Mouse (Mus musculus) embryonic fibroblast, embryonic 13.5 days (primary cell): ENCODE measurements at regions not wholly inside any gene's neighbourhood (a gene's known extent, or its start where the extent isn't known, plus 50 kb on each side); places are given as distances from the start of the nearest gene placed in this dataset.

ENCODE experiments used
- CTCF ChIP-seq: IDR thresholded peaks from 2 replicates; pipeline ENCODE4 v1.5.1; 2011; ENCODE audit warnings: mild to moderate bottlenecking, control low read depth, low read length, moderate library complexity, borderline replicate concordance; ENCODE audit not compliant: insufficient read depth
- POLR2A ChIP-seq: IDR thresholded peaks from 2 replicates; pipeline ENCODE4 v1.6.1; 2011; ENCODE audit warnings: low read depth, mild to moderate bottlenecking, control low read depth, low read length, moderate library complexity

DNA sequence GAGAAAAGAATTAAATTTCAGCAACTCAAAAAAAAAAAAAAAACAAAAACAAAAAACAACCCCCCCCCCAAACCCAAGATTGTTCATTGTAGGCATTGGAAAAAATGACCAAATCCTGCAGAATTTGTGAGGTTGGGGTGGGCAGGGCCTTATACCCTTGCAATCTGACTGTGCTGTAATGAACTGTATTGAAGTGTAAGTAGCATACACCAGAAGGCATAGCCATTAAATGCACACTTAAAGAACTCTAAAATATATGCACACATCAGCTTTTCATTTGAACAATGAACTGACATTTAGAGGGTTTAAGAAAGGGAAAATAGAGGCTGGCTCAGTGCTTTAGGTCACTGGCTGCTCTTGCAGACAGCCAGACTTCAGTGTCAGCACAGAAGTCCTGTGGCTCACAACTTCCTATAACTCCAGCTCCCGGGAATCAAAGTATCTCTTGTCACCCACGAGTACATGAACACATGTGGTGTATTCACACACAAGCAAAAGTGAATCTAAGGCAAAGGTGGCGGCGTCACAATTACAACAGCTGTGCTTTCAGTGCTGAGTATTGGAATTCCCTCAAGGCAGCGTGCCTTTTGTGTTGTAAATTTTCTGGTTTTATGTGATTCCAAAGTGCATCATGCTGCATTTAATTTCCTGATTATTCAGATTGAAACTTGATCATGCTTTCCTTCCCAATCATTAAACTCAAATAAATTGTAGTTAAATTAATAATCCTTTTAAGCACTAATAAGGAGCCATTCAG, 150.6 kb upstream of the Tmc3 start:
- TF ChIP-seq CTCF (no peak), POLR2A (no peak)
